Mouse (Mus musculus) midbrain, embryonic 14.5 days (tissue): ENCODE results near the gene Sez6. TPM values are rescaled to one million over a fixed set of nuclear protein-coding genes. Genes with fewer than 3 reads are reported as not detected.

Experiments used
- ATAC-seq: fragments of 200-750 bp; cut with Nextera tagmentation; 2 replicates; pipeline ENCODE4 v1.8.0; 2017; ENCODE audit warnings: moderate number of reproducible peaks, moderate library complexity; ENCODE audit not compliant: low FRiP score, low TSS enrichment
- DNase-seq: peaks from one replicate; pipeline ENCODE4 v3.0.0-alpha.2; 2015
- H3K27ac ChIP-seq: fragments of 300-500 bp; sonication (generic); replicated peaks from 2 replicates; pipeline ENCODE4 v1.5.1; 2014; ENCODE audit warnings: mild to moderate bottlenecking, low read depth, low read length, moderate library complexity
- H3K27me3 ChIP-seq: fragments of 300-500 bp; sonication (generic); 2 replicates; pipeline ENCODE4 v1.6.1; 2014; ENCODE audit warnings: low read length, control low read depth, mixed read lengths; ENCODE audit not compliant: control insufficient read depth, insufficient read depth
- H3K36me3 ChIP-seq: fragments of 300-500 bp; sonication (generic); 2 replicates; pipeline ENCODE4 v1.6.1; 2014; ENCODE audit warnings: low read length, control low read depth; ENCODE audit not compliant: control insufficient read depth, insufficient read depth
- H3K4me1 ChIP-seq: fragments of 300-500 bp; sonication (generic); 2 replicates; pipeline ENCODE4 v1.6.1; 2014; ENCODE audit warnings: mild to moderate bottlenecking, antibody characterized with exemption, low read length, control low read depth; ENCODE audit not compliant: control insufficient read depth, insufficient read depth
- H3K4me2 ChIP-seq: fragments of 300-500 bp; sonication (generic); 2 replicates; pipeline ENCODE4 v1.6.1; 2014; ENCODE audit warnings: mild to moderate bottlenecking, low read length, moderate library complexity
- H3K4me3 ChIP-seq: fragments of 300-500 bp; sonication (generic); replicated peaks from 2 replicates; pipeline ENCODE4 v1.5.1; 2014; ENCODE audit warnings: low read depth, low read length
- H3K9ac ChIP-seq: fragments of 300-500 bp; sonication (generic); replicated peaks from 2 replicates; pipeline ENCODE4 v1.6.1; 2014; ENCODE audit warnings: mild to moderate bottlenecking, low read length, moderate library complexity
- H3K9me3 ChIP-seq: fragments of 300-500 bp; sonication (generic); 2 replicates; pipeline ENCODE4 v1.6.1; 2016; ENCODE audit warnings: low read length, control low read depth, mixed read lengths; ENCODE audit not compliant: control insufficient read depth
- WGBS: fragments of 180-500 bp; shearing (Covaris S2); extraction: QIAGEN DNeasy Blood & Tissue Kit; methylation state at CpG from one replicate; pipeline ENCODE4 v1.1.7; 2014; 5-methylcytosine and 5-hydroxymethylcytosine counted together
- polyA plus RNA-seq: library from polyadenylated mRNA; unstranded; fragments of >200 nt; fragmentation: Nextera tagmentation; extraction: Ambion mirVana; gene quantifications from 2 replicates; pipeline ENCODE4 v1.2.1, GENCODE M21; 2014

Sez6 gene
- polyA plus RNA-seq, 1 experiment from 2014 or later: 121 TPM

GRCm38 (mm10) chr11:77975873-77976272 lies 45.3 kb downstream of the Sez6 start:
- whole genome bisulfite sequencing: 37% methylated on average over 4 of the region's 4 CpGs

DNA sequence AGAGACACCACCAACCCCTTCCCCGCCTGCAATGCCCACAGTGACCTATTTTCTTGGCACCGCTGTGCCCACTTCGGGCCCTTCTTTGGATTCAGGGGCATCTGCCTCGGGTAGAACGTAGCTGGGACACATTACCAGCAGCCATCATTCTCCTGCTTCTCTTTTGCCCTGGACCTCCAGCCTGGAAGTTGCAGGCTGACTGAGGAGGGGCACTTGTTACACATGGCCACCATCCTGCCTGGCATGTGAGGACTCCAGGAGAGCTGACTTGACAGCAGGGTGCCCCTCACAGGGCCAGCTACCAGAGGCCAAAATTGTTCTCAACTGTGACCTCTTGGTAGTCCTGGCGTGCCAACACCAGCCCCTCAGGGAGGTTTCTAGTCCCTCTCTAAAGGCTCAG lies 47.6 kb downstream of the Sez6 start:
- H3K4me3 ChIP-seq: no peak overlapping the region
- WGBS: 82% methylated on average over 6 of the region's 6 CpGs
- H3K27ac ChIP-seq: no peak overlapping the region
- ATAC-seq (no peak), DNase-seq (no peak)
- no peak overlapping the region for H3K9ac ChIP-seq
- H3K4me2 ChIP-seq: no peak overlapping the region
- H3K9me3 ChIP-seq: no peaks in the 10 kb centered on the region
- H3K27me3 ChIP-seq: no peaks in the 10 kb centered on the region
- peaks cover 43% of the 10 kb centered on the region for H3K36me3 ChIP-seq
- no peaks in the 10 kb centered on the region for H3K4me1 ChIP-seq

More at GRCm38 (mm10) chr11:77975873-77976272, 45.3 kb downstream of the Sez6 start:
- Histone ChIP-seq H3K4me3 (no peak overlapping the region), H3K36me3 (peaks cover 49% of the 10 kb centered on the region), H3K9me3 (no peaks in the 10 kb centered on the region), H3K4me2 (no peak overlapping the region), H3K27me3 (no peaks in the 10 kb centered on the region), H3K4me1 (no peaks in the 10 kb centered on the region), H3K27ac (no peak overlapping the region), H3K9ac (no peak overlapping the region)
- ATAC-seq (no peak), DNase-seq (no peak)

GRCm38 (mm10) chr11:77979221-77979809 lies 48.7 kb downstream of the Sez6 start:
- Histone ChIP-seq H3K27ac (no peak overlapping the region), H3K4me3 (no peak overlapping the region), H3K4me2 (no peak overlapping the region), H3K36me3 (peaks cover 34% of the 10 kb centered on the region), H3K4me1 (no peaks in the 10 kb centered on the region), H3K9ac (no peak overlapping the region), H3K9me3 (no peaks in the 10 kb centered on the region), H3K27me3 (no peaks in the 10 kb centered on the region)
- DNase-seq (no peak), ATAC-seq (no peak)
- WGBS: 83% methylated on average over 8 of the region's 8 CpGs

- Histone ChIP-seq H3K9me3 (no peaks in the 10 kb centered on the region), H3K4me1 (peaks cover 4% of the 10 kb centered on the region), H3K4me3 (no peak overlapping the region), H3K27ac (0 out of 2 replicates have a peak overlapping the region, but pooled peaks have one; percentile 17), H3K36me3 (peaks cover 29% of the 10 kb centered on the region), H3K4me2 (no peak overlapping the region), H3K9ac (no peak overlapping the region), H3K27me3 (no peaks in the 10 kb centered on the region)
- 36% methylated on average over 11 of the region's 11 CpGs for WGBS
- no peak for ATAC-seq
- DNase-seq: peak; percentile 82
Measured at GRCm38 (mm10) chr11:77980281-77981204, 49.9 kb downstream of the Sez6 start.

GRCm38 (mm10) chr11:77981609-77982440 lies 51.2 kb downstream of the Sez6 start:
- H3K4me3 ChIP-seq: peak overlapping the region; percentile 99
- WGBS: under 1% methylated on average over 29 of the region's 29 CpGs
- peak overlapping the region; percentile 98 for H3K27ac ChIP-seq
- H3K36me3 ChIP-seq: peaks cover 26% of the 10 kb centered on the region
- ATAC-seq (peak; percentile 88), DNase-seq (peak; percentile 99)
- no peaks in the 10 kb centered on the region for H3K27me3 ChIP-seq
- H3K9ac ChIP-seq: peak overlapping the region; percentile 57
- peaks cover 11% of the 10 kb centered on the region for H3K4me1 ChIP-seq
- H3K9me3 ChIP-seq: no peaks in the 10 kb centered on the region
- H3K4me2 ChIP-seq: peak overlapping the region; percentile 79

- ATAC-seq: peak; percentile 90
- peak within 1 kb of the TSS; percentile 98 for H3K27ac ChIP-seq
Measured at GRCm38 (mm10) chr11:77982441-77982905, 51.9 kb downstream of the Sez6 start, which contains the start of gene Phf12. Gene Phf12, plus strand, starts transcription at chr11:77982754.

GRCm38 (mm10) chr11:77983191-77983936 lies 52.8 kb downstream of the Sez6 start:
- Histone ChIP-seq H3K9ac (peak overlapping the region; percentile 92), H3K9me3 (no peaks in the 10 kb centered on the region), H3K4me3 (peak overlapping the region; percentile 99), H3K4me1 (peaks cover 11% of the 10 kb centered on the region), H3K4me2 (peak overlapping the region; percentile 79), H3K27me3 (no peaks in the 10 kb centered on the region), H3K36me3 (peaks cover 20% of the 10 kb centered on the region), H3K27ac (peak overlapping the region; percentile 98)
- DNase-seq (peak; percentile 63), ATAC-seq (no peak; the same call in 1 of the 2 replicates)
- 0% methylated on average over 29 of the region's 32 CpGs for WGBS

More at GRCm38 (mm10) chr11:77982441-77982905, 51.9 kb downstream of the Sez6 start, which contains the start of gene Phf12:
- no peaks in the 10 kb centered on the region for H3K9me3 ChIP-seq
- H3K4me1 ChIP-seq: peaks cover 11% of the 10 kb centered on the region
- peak within 1 kb of the TSS; percentile 79 for H3K4me2 ChIP-seq
- peaks cover 24% of the 10 kb centered on the region for H3K36me3 ChIP-seq
- peak within 1 kb of the TSS; percentile 92 for H3K9ac ChIP-seq
- H3K4me3 ChIP-seq: peak within 1 kb of the TSS; percentile 99
- WGBS: under 1% methylated on average over 62 of the region's 62 CpGs
- DNase-seq: peak; percentile 100
- no peaks in the 10 kb centered on the region for H3K27me3 ChIP-seq
